Mouse (Mus musculus) frontal cortex, adult (tissue): ENCODE results near the gene Ago1.

Experiments used
- ATAC-seq: cut with Nextera tagmentation; 2 replicates; pipeline ENCODE4 v1.9.2; 2017; ENCODE audit warnings: mild to moderate bottlenecking, moderate library complexity, mixed read lengths; ENCODE audit not compliant: low TSS enrichment

Ago1 gene

DNA sequence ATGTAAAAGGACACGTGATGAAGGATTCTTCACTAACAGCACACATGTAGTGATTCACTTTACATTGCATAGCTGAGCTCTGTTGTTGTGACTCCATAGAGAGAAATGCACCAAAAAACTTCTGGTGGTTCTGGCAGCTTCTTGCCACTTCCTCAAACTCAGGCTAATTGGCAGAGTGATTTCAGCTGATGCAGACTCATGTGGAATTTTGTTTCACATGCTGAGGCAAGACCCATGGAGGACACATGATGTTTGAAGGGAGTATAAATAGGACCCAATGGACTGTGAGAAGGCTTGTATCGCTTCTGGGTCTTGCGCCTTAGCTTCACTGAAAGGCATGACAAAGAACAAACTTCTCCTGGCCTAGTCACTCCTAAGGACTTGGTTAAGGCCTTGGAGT lies 55.9 kb downstream of the Ago1 start:
- ATAC-seq: no peak
